Mouse (Mus musculus): ENCODE data around the gene Phf20.

- no peak for TF ChIP-seq GATA1 (IDR thresholded peaks at IDR 0.05; ENCODE audit: low read length)
- no peak for TF ChIP-seq TAL1 (IDR thresholded peaks at IDR 0.05; ENCODE audit: low read length)
Observed at GRCm38 (mm10) chr2:156179796-156180093, 16.5 kb upstream of the Phf20 start.
